8 mouse cellular contexts compared by ENCODE assay signal in the genomic region with DNA sequence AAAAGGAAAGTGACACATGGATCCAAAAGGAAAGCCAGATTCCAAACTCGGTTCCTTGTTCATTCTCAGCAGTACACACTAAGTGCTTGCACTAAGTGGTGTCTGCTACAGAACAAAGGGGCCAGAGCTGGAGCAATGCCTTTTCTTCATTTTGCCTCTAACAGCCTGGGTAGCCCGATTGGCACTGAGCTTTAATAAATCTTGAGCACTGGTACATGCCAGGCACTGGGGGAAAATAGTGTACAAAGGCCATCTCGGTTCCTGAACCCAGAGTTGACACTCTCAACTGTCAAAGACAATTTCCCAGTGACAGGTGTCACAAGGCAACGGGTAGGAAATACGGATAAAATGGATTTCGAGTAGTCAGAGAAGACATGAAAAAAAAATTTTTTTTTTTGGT. TPM values are rescaled to one million over a fixed set of nuclear protein-coding genes. Genes with fewer than 3 reads are reported as not detected.
DNase-seq lines count a peak whose midpoint lies in the region; ATAC-seq and TF ChIP-seq lines count a peak whose summit lies in the region.

No protein-coding gene starts in this region.

- no peak for TF ChIP-seq POLR2A in MEL (IDR thresholded peaks at IDR 0.05; ENCODE audit: control insufficient read depth in 1 of 2, insufficient read depth in 1 of 2, low read depth in 1 of 2, low read length in 2 of 2, poor library complexity in 1 of 2)
- TF ChIP-seq POLR2A in kidney, adult 2 months (IDR thresholded peaks at IDR 0.05; ENCODE audit: low read depth, low read length), result no peak

- no peak for DNase-seq in MEL (ENCODE audit: low read depth, low spot score)
- DNase-seq in kidney, adult 2 months, result peak; percentile 54
- DNase-seq in midbrain, embryonic 10.5 days (ENCODE audit: low spot score), result no peak
- no peak for DNase-seq in spleen, adult 12 weeks (ENCODE audit: low spot score)
- DNase-seq in embryo, embryonic 10 days (ENCODE audit: low spot score), result no peak

- H3K79me2 ChIP-seq in MEL (ENCODE audit: control insufficient read depth, insufficient read depth, low read length, poor library complexity), result peaks cover 14% of the 10 kb centered on the region

- peaks cover 20% of the 10 kb centered on the region for H3K36me3 ChIP-seq in erythroblast, embryonic 14.5 days (ENCODE audit: control insufficient read depth)
- H3K36me3 ChIP-seq in MEL (ENCODE audit: control insufficient read depth in 1 of 2, insufficient read depth in 2 of 2, low read length in 2 of 2), result peaks cover 2 to 24% of the 10 kb centered on the region in 2 experiments; a peak in 3 of 4 replicates
- peaks cover 7% of the 10 kb centered on the region; the same call in 1 of the 2 replicates for H3K36me3 ChIP-seq in forebrain, embryonic 16.5 days (ENCODE audit: control insufficient read depth, insufficient read depth)
- H3K36me3 ChIP-seq in kidney, adult 2 months (ENCODE audit: control insufficient read depth, insufficient read depth, low read length), result no peaks in the 10 kb centered on the region
- peaks cover 21% of the 10 kb centered on the region for H3K36me3 ChIP-seq in midbrain, embryonic 10.5 days

- ATAC-seq in erythroblast, adult 5-6 weeks (replicated peaks; ENCODE audit: low FRiP score, poor library complexity, severe bottlenecking), result no peak
- ATAC-seq in forebrain, embryonic 16.5 days, result peak; percentile 2; the same call in 1 of the 2 replicates

- no peaks in the 10 kb centered on the region for H3K9me3 ChIP-seq in erythroblast, embryonic 14.5 days (ENCODE audit: control insufficient read depth, low read length)
- no peaks in the 10 kb centered on the region for H3K9me3 ChIP-seq in MEL (replicated peaks; ENCODE audit: insufficient read depth, low read length)
- no peaks in the 10 kb centered on the region for H3K9me3 ChIP-seq in forebrain, embryonic 16.5 days (ENCODE audit: control insufficient read depth, low read length)
- H3K9me3 ChIP-seq in midbrain, embryonic 10.5 days (replicated peaks), result no peaks in the 10 kb centered on the region

- H3K4me3 ChIP-seq in erythroblast, embryonic 14.5 days (replicated peaks), result peak overlapping the region; percentile 89
- peak overlapping the region; percentile 64 to 79 for H3K4me3 ChIP-seq in MEL (ENCODE audit: control insufficient read depth in 1 of 2, insufficient read depth in 1 of 2, low read depth in 2 of 2, low read length in 2 of 2)
- peak overlapping the region; percentile 77 for H3K4me3 ChIP-seq in forebrain, embryonic 16.5 days (replicated peaks; ENCODE audit: low read length)
- no peak overlapping the region for H3K4me3 ChIP-seq in kidney, adult 2 months (ENCODE audit: insufficient read depth, low read depth, low read length)
- H3K4me3 ChIP-seq in midbrain, embryonic 10.5 days, result peak overlapping the region; percentile 78

- WGBS in forebrain, embryonic 16.5 days, result 47% methylated on average over 6 of the region's 6 CpGs
- WGBS in kidney, adult 2 months, result 40% methylated on average over 6 of the region's 6 CpGs
- WGBS in midbrain, embryonic 10.5 days, result 56% methylated on average over 6 of the region's 6 CpGs

- TF ChIP-seq CTCF in MEL (IDR thresholded peaks at IDR 0.05 in 2 of 3, conservative IDR thresholded peaks at IDR 0.05 in 1 of 3; ENCODE audit: control insufficient read depth in 1 of 3, insufficient read depth in 1 of 3, low read depth in 2 of 3, low read length in 3 of 3, poor library complexity in 1 of 3, severe bottlenecking in 1 of 3), result no peak
- TF ChIP-seq CTCF in kidney, adult 2 months (conservative IDR thresholded peaks at IDR 0.05; ENCODE audit: insufficient read depth, insufficient read length, low read depth, low read length), result no peak

- H3K27ac ChIP-seq in MEL (ENCODE audit: control insufficient read depth, low read depth, low read length), result peak overlapping the region; percentile 70; the same call in 1 of the 2 replicates
- no peak overlapping the region; the same call in 1 of the 2 replicates for H3K27ac ChIP-seq in forebrain, embryonic 16.5 days (ENCODE audit: low read length)
- peak overlapping the region; percentile 98 for H3K27ac ChIP-seq in kidney, adult 2 months (ENCODE audit: insufficient read depth, low read depth, low read length)
- peak overlapping the region; percentile 95 for H3K27ac ChIP-seq in midbrain, embryonic 10.5 days (replicated peaks)

- no peak for TF ChIP-seq RAD21 in MEL (IDR thresholded peaks at IDR 0.05; ENCODE audit: low read depth, low read length)

- TF ChIP-seq EP300 in MEL (IDR thresholded peaks at IDR 0.05; ENCODE audit: low read depth in 1 of 2, low read length in 2 of 2), result no peak

- H3K4me1 ChIP-seq in erythroblast, embryonic 14.5 days (ENCODE audit: control insufficient read depth), result peaks cover 45% of the 10 kb centered on the region
- H3K4me1 ChIP-seq in MEL (ENCODE audit: control insufficient read depth in 1 of 2, insufficient read depth in 2 of 2, low read length in 2 of 2), result peaks cover 2 to 9% of the 10 kb centered on the region in 2 experiments
- peaks cover 17% of the 10 kb centered on the region for H3K4me1 ChIP-seq in forebrain, embryonic 16.5 days (replicated peaks; ENCODE audit: control insufficient read depth, insufficient read depth, low read length)
- H3K4me1 ChIP-seq in kidney, adult 2 months (ENCODE audit: control insufficient read depth, insufficient read depth, low read length), result peaks cover 9% of the 10 kb centered on the region
- peaks cover 24% of the 10 kb centered on the region for H3K4me1 ChIP-seq in midbrain, embryonic 10.5 days

- peak overlapping the region; percentile 80 for H3K4me2 ChIP-seq in forebrain, embryonic 16.5 days (ENCODE audit: low read length)

- H3K9ac ChIP-seq in MEL (ENCODE audit: control insufficient read depth, low read depth, low read length, poor library complexity, severe bottlenecking), result peak overlapping the region; percentile 79
- H3K9ac ChIP-seq in forebrain, embryonic 16.5 days (replicated peaks; ENCODE audit: low read depth, low read length), result peak overlapping the region; percentile 75

- H3K27me3 ChIP-seq in erythroblast, embryonic 14.5 days (ENCODE audit: control insufficient read depth), result no peaks in the 10 kb centered on the region
- H3K27me3 ChIP-seq in MEL (ENCODE audit: control insufficient read depth in 1 of 2, insufficient read depth in 2 of 2, low read length in 2 of 2), result no peaks in the 10 kb centered on the region
- H3K27me3 ChIP-seq in forebrain, embryonic 16.5 days (replicated peaks; ENCODE audit: control insufficient read depth, insufficient read depth, low read length), result no peaks in the 10 kb centered on the region
- H3K27me3 ChIP-seq in kidney, adult 2 months (replicated peaks; ENCODE audit: control insufficient read depth, insufficient read depth, low read length), result no peaks in the 10 kb centered on the region
- no peaks in the 10 kb centered on the region for H3K27me3 ChIP-seq in midbrain, embryonic 10.5 days (ENCODE audit: low read depth, poor library complexity, severe bottlenecking)

TF ChIP-seq in MEL, 35 proteins besides CTCF, POLR2A, EP300 and RAD21 (continues in another document):
- TF ChIP-seq MYB (IDR thresholded peaks at IDR 0.05; ENCODE audit: low read depth, low read length) (no peak), ZNF384 (IDR thresholded peaks at IDR 0.05; ENCODE audit: low read depth, low read length) (no peak)

RNA-seq across cellular contexts. Expression of a gene that starts 0.8 kb away (rescaled TPM):
- polyA plus RNA-seq in erythroblast, embryonic 14.5 days (2012), result 1.8 and 1.9 TPM in 2 replicates
- 61.7 and 91.3 TPM in 2 replicates for total RNA-seq in erythroblast, adult 5-6 weeks (2015; ENCODE audit: low replicate concordance)
- total RNA-seq in erythroblast, adult 5-6 weeks (2017; ENCODE audit: low replicate concordance), result 37.2 and 37.7 TPM in 2 replicates
- 85.7 and 91.5 TPM in 2 replicates for total RNA-seq in MEL (2012; rRNA removed)
- 100 to 1,000 TPM in 1 of 2 experiments, not detected in 1; 167 TPM for polyA plus RNA-seq in MEL (2012; ENCODE audit: insufficient read depth in 1 of 2, insufficient read length in 2 of 2, low read depth in 1 of 2, low replicate concordance in 2 of 2, missing spikeins in 1 of 2)
- 264 and 287 TPM in 2 replicates for polyA plus RNA-seq in forebrain, embryonic 16.5 days (2015; fragmentation: Nextera tagmentation; extraction: Ambion mirVana)
- polyA plus RNA-seq in kidney, adult 2 months (2012; rRNA removed), result 109 and 144 TPM in 2 replicates
- polyA plus RNA-seq in midbrain, embryonic 10.5 days (2016; fragmentation: Nextera tagmentation; extraction: Ambion mirVana), result 251 and 254 TPM in 2 replicates

RNA-seq across cellular contexts. Expression of a gene that starts 39.5 kb away (rescaled TPM):
- polyA plus RNA-seq in erythroblast, embryonic 14.5 days (2012), result 3.9 and 5.9 TPM in 2 replicates
- not detected in 2 replicates for total RNA-seq in erythroblast, adult 5-6 weeks (2015; ENCODE audit: low replicate concordance)
- not detected in 2 replicates for total RNA-seq in erythroblast, adult 5-6 weeks (2017; ENCODE audit: low replicate concordance)
- not detected in 2 replicates for total RNA-seq in MEL (2012; rRNA removed)
- not detected for polyA plus RNA-seq in MEL (2012; ENCODE audit: insufficient read depth in 1 of 2, insufficient read length in 2 of 2, low read depth in 1 of 2, low replicate concordance in 2 of 2, missing spikeins in 1 of 2)
- polyA plus RNA-seq in forebrain, embryonic 16.5 days (2015; fragmentation: Nextera tagmentation; extraction: Ambion mirVana), result 28.6 and 29.9 TPM in 2 replicates
- polyA plus RNA-seq in kidney, adult 2 months (2012; rRNA removed), result 9.9 and 11.1 TPM in 2 replicates
- 2.3 and 3.8 TPM in 2 replicates for polyA plus RNA-seq in midbrain, embryonic 10.5 days (2016; fragmentation: Nextera tagmentation; extraction: Ambion mirVana)

RNA-seq across cellular contexts. Expression of a gene that starts 58.4 kb away (rescaled TPM):
- polyA plus RNA-seq in erythroblast, embryonic 14.5 days (2012), result 0.30 and 0.53 TPM in 2 replicates
- 1.7 and 5.8 TPM in 2 replicates for total RNA-seq in erythroblast, adult 5-6 weeks (2015; ENCODE audit: low replicate concordance)
- 2.8 TPM in 2 replicates for total RNA-seq in erythroblast, adult 5-6 weeks (2017; ENCODE audit: low replicate concordance)
- total RNA-seq in MEL (2012; rRNA removed), result 18.0 and 21.9 TPM in 2 replicates
- polyA plus RNA-seq in MEL (2012; ENCODE audit: insufficient read depth in 1 of 2, insufficient read length in 2 of 2, low read depth in 1 of 2, low replicate concordance in 2 of 2, missing spikeins in 1 of 2), result 10 to 100 TPM in 1 of 2 experiments, not detected in 1; 23.1 TPM
- 61.9 and 62.3 TPM in 2 replicates for polyA plus RNA-seq in forebrain, embryonic 16.5 days (2015; fragmentation: Nextera tagmentation; extraction: Ambion mirVana)
- 18.8 and 19.0 TPM in 2 replicates for polyA plus RNA-seq in kidney, adult 2 months (2012; rRNA removed)
- polyA plus RNA-seq in midbrain, embryonic 10.5 days (2016; fragmentation: Nextera tagmentation; extraction: Ambion mirVana), result 57.8 and 58.6 TPM in 2 replicates

RNA-seq across cellular contexts. Expression of a gene that starts 58.5 kb away (rescaled TPM):
- 9.7 and 11.4 TPM in 2 replicates for polyA plus RNA-seq in erythroblast, embryonic 14.5 days (2012)
- total RNA-seq in erythroblast, adult 5-6 weeks (2015; ENCODE audit: low replicate concordance), result 36.2 and 37.3 TPM in 2 replicates
- total RNA-seq in erythroblast, adult 5-6 weeks (2017; ENCODE audit: low replicate concordance), result 28.0 and 29.0 TPM in 2 replicates
- 134 and 137 TPM in 2 replicates for total RNA-seq in MEL (2012; rRNA removed)
- 100 to 1,000 TPM in 1 of 2 experiments, not detected in 1; 193 TPM for polyA plus RNA-seq in MEL (2012; ENCODE audit: insufficient read depth in 1 of 2, insufficient read length in 2 of 2, low read depth in 1 of 2, low replicate concordance in 2 of 2, missing spikeins in 1 of 2)
- 211 and 212 TPM in 2 replicates for polyA plus RNA-seq in forebrain, embryonic 16.5 days (2015; fragmentation: Nextera tagmentation; extraction: Ambion mirVana)
- polyA plus RNA-seq in kidney, adult 2 months (2012; rRNA removed), result 344 and 416 TPM in 2 replicates
- 194 and 199 TPM in 2 replicates for polyA plus RNA-seq in midbrain, embryonic 10.5 days (2016; fragmentation: Nextera tagmentation; extraction: Ambion mirVana)

Comparison
In these comparisons a context has a peak if more than half of its experiments do, and no peak if none do; other contexts are left out.
1. RNA of a gene that starts 0.8 kb away (polyA plus RNA-seq): 264 to 287 TPM in forebrain, embryonic 16.5 days, 251 to 254 TPM in midbrain, embryonic 10.5 days, 167 TPM in MEL and 109 to 144 TPM in kidney, adult 2 months; 1.8 to 1.9 TPM in erythroblast, embryonic 14.5 days; every median in the first group is over 10 times any median in the second.
2. RNA of a gene that starts 58.4 kb away (polyA plus RNA-seq): 23.1 TPM in MEL, 61.9 to 62.3 TPM in forebrain, embryonic 16.5 days, 57.8 to 58.6 TPM in midbrain, embryonic 10.5 days and 18.8 to 19.0 TPM in kidney, adult 2 months; 0.30 to 0.53 TPM in erythroblast, embryonic 14.5 days; every median in the first group is over 10 times any median in the second.